Mouse (Mus musculus) adrenal gland, postnatal 14 days (tissue): Measurements from ENCODE around the gene Arhgap19. TPM values are rescaled to one million over a fixed set of nuclear protein-coding genes. Genes with fewer than 3 reads are reported as not detected.

ENCODE experiments used
- DNase-seq: peaks from one replicate; pipeline ENCODE4 v3.0.0; 2021; ENCODE audit warnings: mixed read lengths
- long read RNA-seq, 2 experiments: library from polyadenylated mRNA; stranded (forward); transcript quantifications; one replicate each; pipeline ENCODE4 v2.0.0; 2021
- total RNA-seq: library from RNA; stranded (reverse); gene quantifications from 2 replicates; pipeline ENCODE4 v1.2.3, GENCODE M21; 2021

Arhgap19 gene
- total RNA-seq: 7.2 and 7.9 TPM in 2 replicates
- long read RNA-seq, experiment 1, full-length matches to known transcripts: 2 of 4 reads
- long read RNA-seq, experiment 1, partial matches to known transcripts: 1 of 4 reads
- long read RNA-seq, experiment 1, other reads (novel, unspliced or antisense): 1 of 4 reads
- long read RNA-seq, experiment 2, full-length matches to known transcripts: 2 of 3 reads
- long read RNA-seq, experiment 2, partial matches to known transcripts: 1 of 3 reads
- long read RNA-seq, experiment 2, other reads (novel, unspliced or antisense): 0 of 3 reads

DNA sequence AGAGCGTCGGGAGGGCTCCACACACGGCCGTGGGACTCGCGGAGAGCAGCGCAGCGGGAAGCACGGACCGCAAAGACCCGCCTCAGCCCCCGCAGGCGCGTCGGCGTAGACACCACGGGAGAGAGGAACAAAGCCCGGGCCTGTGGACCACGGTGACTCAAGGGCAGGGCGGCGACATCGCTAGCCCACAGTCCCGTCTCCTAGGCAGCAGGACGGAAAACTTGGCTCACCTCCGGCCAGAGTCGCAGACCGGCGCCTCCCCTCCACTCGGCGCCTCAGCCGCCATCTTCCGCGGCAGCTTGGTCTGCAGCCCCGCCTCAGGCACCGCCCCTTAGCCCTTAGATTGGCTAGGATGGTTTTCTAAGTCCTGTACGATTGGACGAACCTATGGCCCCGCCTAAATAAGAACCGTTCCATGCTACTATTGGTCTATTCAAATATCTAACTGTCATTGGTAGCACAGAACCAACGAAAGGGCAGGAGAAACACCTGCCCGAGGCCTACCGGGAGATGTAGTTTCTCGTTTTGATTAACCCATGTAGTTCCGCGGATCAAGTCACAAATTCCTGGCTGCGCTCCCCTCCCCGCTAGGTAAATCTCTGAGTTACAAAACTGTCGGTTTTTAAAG is at the start of gene Arhgap19:
Arhgap19 (minus strand) TSS at position 306 of the 628 bp plus-strand sequence.
- DNase-seq: peak; percentile 94

DNA sequence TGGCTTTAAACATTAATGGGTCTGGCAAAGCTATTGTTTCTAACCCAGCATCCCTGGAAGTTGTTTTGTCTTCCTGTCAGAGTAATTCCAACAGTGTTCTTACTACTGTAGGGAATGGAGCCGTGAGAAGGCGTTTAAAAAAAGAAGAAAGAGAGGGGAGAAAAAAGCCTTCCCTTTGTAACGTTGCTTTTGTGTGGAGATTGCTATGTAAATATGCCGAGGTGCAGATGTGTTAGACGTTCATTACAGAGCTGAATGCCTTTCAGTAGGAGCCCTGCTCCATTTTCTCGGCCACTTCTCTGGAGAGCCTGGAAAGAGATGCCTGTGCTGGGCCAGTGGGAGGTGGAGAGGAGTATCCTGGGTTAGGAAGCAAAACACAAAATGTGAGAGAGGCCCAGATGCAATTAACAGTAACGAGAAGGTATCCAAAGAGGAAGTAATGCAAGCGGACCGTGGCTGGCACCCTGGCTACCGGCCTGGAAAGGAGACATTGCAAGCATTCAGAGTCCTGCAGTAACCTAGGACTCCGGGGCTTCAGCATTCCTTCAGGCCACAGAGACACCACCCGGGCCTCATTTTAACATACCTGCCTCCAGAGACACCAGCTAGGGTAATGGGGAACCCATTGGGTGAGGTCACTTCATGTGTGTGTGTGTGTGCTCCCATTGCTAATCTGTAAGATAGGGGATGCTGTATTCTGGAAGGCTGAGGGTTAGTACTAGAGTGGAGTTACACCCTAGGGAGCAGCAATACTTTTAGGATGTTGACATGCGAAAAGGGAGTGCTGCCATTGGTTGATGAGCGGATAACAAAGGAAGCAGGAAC is 49.1 kb upstream of the Arhgap19 start:
- DNase-seq: no peak

DNA sequence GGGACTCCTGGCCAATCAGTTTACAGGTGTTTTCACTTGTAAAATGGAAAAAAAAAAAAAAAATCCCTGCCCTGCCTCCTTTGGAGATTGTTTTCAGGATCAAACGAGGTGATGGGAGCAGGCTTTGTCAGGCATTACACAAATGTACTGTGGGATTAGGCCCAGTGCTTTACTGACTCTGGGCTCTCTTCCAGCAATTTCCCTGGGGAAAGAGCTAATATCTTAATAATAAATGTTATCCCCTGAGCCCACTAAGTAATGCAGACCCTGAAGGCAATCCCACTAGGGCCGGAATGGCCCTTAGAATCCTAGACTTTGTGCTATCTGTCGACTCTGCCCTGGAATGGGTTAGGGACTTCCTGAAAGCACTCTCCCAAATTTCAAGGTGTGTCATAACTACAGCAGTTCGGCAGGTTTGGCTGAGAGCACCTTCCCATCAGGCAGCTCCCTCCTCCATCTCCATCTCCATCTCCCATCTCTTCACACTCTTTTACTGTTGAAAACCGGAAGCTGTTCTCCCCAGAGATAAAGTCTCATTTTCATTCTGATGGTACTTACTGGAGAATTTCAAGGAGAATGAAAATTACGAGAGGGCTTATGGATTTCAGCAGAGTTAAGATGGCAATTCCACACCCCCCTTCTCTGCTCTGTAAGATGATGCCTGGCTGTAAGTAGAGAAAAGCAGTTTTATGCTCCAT is 48.3 kb upstream of the Arhgap19 start:
- DNase-seq: no peak

DNA sequence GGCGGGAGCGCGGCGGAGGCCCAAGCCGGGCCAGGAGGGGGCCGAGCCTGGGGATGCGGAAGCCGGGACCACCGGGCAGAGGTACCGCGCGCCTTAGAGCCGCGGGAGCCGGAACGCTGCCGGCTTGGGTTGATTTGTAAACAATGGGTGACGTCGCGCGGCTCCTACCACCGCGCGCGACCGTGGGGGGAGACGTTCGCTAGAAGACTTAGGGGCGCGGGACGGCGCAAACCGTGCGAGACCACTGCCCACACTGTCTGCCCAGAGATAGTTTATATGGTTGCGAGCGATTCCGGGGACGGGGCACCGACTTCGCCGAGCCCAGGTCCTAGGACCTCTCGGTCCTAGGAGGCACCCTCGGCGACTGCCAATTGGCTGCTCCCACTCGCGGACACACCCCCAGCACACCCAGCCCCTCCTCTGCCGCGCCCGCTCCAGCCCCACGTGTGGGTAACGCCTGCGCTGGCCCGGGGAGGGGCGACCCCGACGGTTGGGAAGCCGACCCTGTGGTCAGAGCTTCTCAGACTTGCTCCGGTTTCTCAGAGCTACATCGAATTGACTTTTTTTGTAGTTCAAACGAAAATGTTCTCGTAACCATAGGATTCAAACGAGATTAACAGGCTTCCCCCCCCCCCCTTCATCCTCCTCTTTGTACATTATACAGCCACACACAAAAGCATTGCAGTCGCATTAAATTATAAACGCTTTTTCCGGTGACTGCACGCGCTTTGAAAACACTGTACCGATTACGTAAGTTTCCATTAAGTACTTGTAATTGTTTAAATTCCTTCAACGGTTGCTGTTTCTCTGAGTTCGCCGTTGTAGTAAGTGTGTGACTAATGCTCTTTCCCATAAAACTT is 46.4 kb upstream of the Arhgap19 start, which contains the start of gene Frat2:
Frat2 (minus strand) TSS at position 141 of the 860 bp plus-strand sequence.
- DNase-seq: peak; percentile 93

DNA sequence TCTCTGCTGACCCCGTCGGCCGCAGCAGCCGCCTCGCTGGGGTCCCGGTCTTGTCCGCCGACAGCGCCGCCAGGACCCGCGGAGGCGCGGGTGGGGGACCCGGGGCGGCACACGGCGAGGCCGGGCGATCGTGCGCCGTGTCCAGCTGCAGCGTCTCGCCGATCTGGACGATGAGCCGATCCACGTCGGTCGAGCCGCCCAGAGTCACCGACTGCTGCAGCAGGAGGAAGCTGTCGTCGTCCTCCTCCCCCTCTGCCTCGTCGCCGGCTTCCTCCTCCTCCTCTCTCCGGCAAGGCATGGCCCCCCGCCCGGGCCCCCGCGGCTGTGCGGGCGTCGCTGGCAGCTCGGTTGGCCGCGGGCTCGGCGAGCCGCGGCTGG is 45.8 kb upstream of the Arhgap19 start:
- DNase-seq: peak; percentile 66

DNA sequence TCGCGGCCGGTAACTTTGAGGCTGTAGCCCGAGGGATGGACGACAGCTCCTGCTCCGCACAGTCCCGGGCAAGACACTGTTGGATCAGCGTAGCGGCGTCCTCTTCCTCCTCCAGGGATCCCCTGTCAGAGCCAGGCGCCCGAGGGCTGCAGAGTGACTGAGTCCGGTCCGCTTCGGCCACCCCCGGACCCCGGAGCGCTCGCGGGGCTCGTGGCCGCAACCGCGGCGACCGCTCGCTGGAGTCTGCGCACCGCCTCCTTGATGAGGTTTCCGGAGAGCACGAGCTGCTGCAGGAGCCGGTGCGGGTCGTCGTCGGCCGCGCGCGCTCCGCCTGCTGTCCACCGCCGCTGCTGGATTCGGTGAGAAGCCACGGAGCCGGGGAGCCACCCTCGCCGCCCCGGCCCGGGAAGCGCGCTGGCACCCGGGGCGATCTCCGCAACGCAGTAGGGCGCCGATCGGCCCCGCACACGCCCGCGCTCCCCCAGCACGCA is 45.3 kb upstream of the Arhgap19 start:
- DNase-seq: peak; percentile 73

DNA sequence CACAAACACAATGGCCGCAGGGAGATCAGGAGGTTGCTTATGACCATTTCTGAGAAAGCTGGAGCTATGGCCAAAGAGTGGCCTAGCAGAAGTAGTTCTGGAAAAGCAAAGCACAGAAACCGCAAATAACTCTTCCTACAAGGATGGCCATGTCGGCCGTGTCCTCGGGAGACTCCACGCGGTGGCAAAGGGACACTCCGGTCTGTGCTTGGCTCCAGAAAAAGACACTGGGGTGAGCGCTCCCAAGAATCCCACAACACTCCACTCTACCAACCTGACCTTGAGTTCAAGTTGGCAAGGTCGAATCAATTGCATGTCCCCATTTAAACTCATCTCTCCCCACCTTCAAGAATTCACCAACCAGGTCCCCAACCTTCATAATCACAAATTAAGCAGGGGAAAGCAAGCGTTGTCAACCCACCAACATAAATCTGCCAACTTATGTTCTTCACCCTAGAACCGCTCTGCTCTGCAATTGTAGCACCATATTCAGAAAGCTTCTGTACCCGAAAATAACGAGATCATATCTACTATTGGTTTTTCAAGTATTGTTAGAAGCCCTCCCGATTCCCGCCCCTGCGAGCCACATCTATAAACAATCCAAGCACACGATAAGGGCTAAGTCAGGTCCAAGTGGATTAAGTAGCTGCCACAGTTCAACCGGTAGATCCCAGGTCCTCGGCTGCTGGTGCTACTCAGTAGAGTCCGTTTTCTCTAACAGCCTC is 44.7 kb upstream of the Arhgap19 start:
- peak; percentile 76 for DNase-seq

DNA sequence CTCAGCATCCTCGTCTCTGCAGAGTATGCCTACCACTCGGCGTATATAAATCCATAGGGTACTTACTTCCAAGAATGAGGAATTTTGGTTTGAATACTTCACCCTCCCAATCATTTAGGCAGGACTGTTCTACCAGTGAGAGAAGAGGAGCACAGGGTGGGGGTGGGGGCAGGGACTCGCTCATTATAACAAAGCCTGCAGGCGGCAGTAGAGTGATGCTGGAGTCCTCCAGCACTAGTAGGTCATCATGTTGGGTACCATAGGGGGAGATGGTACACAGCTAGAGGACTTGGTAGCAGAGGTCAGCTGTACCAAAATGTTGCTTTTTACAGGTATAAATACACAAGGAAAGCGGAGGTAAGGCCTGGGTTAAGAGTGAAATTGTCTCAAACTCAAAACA is 42.5 kb upstream of the Arhgap19 start:
- DNase-seq: no peak

DNA sequence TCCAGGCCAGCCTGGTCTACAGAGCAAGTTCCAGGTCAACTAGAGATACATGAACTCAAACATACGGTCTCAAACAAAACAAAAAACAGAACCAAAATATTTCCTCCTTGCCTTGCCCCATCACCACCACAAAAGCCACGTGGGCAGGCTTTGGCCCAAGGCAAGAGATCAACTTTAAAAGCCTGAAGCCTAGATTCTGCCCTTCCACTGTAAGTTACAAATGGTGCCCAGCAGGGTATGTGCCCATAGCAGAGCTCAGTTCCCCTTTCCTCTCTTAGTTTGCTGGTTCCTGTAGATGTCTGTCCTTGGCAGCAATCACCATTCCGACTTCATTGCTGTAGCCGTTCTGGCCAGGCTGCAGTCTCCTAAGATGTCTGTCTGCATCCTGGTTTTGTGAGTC is 40.9 kb upstream of the Arhgap19 start:
- no peak for DNase-seq

DNA sequence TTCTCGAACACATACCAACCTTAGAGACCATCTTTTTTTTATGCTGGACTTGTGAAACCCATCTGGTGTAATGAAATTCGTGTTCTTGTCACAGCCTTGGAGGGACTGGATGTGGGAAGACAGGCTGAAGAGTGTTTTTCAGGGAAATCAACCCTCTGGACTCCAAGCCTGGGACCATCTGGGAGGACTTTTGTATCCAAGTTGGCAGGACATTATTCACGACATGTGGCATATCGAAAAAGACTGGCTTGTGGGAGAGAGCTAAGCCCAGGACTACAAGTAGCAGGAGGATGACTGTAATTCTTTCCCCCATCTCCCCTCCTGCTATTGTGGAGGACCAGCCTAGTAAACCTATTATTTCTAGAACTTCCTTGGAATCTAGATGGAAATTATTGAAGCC is 40.3 kb upstream of the Arhgap19 start:
- no peak for DNase-seq

DNA sequence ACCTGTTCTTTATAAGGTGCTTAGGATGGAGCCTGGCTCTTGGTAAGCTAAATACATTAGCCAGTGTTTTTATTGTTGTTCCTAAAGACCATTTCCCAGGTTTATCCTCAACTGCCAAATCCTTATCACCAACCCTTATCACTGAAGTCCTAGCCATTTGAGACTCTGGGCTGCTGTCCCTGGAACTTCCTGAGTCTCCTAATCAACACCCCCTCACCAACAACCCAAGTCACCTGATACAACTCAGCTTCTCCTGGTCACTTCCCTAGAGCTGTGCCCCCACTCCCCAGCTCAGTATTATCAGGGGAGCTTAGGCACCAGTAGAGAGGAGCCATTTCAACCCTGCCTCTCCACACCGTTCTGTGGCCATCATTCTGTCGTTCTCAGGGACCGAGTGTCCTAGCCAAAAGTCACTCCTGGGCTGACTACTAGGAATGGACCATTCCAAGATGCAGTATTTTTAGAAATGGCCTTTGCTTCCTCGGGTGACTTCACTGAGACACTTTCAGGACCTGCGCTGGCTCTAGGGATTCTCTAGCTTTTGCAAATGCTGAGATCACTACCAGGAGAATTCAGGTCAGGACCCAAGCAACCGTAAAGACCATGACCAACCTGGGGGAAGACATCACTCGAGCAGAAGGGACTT is 39.4 kb upstream of the Arhgap19 start:
- DNase-seq: no peak

DNA sequence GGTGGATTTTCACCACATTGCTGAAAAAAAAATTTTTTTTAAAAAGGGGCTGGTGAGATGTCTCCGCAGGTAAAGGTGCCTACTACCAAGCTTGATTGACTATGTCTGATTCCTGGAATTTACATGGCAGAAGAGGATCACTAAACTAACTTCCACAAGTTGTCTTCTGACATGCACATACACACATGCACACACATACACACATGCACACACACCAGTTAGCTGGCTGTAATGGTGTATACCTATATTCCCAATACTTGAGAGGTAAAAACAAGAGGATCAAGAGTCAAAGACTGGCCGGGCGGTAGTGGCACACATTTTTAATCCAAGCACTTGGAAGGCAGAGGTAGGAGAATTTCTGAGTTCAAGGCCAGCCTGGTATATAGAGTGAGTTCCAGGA is 37.8 kb upstream of the Arhgap19 start:
- no peak for DNase-seq

DNA sequence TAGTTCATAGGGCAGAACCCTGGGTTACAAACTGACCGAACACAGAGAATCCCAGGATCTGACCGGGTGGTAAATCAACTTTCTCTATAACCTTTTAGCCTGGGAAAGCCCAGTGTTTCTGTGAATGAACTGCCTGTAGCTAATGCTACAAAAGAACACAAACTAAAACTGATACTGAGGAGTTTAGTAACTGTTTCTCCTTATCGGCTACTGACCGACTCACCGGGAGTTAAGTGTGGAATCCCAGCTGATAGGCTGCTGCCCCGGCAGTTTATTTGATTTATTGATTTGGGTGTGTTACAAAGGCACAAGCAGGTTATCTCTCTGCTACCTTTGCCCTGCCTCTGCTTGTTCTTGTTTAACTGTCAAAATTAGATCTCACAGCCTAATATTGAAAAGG is 37.0 kb upstream of the Arhgap19 start:
- DNase-seq: no peak

DNA sequence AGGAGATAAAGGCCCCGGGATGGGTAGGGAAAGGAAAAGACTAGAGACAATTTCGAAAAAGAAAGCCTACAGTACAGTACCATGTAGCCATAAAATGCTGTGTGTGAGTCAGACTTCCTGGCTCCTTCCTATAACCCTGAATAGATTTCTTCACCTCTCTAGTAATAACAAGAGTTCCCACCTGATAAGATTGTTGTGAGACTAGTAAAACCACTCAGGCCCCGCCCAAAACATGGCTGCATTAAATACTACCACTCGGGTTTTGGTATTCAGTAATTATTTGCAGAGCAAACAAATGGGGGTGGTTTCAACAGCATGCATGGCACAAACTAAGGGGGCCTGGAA is 36.0 kb upstream of the Arhgap19 start:
- no peak for DNase-seq

DNA sequence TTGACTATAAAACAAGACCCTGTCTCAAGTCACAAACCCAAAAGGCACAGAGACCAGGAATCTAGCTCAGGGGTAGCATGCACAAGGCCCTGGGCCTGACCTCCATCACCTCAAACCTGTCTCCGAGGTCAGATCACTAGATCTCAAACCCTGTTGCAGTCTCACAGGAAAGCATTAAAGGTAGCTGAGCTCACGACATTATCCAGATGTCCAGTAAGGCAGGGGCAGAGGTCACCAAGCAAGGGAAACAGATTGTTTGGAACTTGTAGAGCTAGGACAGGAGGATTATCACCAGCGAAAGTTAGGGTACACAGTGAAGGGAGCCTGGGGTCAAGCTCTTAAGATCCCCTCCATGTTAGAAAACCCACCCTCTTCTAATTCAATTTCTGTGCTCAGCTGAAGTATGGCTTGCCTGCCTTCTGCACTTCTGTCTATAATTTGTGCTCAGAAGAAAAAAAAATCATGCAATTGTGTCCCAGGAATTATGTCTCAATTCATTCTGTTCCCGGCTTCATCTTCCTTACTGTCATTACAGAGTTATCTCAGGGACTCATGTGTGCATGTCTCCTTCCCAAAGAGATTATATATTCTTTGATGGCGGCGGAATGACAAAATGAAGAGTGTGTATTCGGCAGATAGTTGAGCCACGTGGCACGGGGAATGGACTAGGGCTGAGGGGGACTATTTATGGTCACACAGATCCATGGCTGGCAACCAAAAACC is 35.5 kb upstream of the Arhgap19 start:
- DNase-seq: no peak

DNA sequence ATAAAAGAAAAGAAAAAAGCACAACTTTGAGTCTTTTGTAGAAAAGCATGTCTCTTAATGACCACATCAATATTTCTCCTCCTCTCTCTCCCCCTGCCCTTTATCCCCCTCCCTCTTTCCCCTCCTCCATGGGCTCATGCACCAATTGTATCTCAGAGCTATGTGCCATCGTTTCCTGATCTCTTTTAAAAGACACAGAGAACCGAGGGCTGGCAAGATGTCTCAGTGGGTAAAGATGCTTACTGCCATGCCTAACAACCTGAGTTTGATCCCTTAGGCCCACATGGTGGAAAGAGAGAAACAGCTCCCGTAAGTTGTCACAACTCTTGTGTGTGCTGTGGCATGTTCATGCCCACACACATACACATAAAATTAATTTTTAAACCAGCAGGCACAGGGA is 34.9 kb upstream of the Arhgap19 start:
- no peak for DNase-seq

DNA sequence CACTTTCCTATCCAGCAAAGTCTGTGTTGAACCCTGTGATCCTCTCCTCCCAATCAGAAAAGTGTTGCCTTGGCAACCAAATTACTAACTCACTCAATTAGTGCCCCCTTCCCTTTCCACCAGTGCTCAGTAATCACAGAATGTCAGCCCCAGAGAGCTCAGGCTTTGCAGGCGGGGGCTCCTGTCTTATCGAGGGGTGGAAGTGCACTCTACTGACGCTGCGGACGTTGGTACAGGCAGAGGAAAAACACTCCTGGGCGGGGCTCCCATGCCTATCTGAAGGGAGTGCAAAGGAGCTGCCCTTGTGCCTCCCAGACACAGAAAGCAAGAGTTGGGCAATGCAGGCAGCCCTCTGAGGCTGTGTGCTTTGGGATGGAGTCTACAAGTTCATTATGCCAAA is 34.0 kb upstream of the Arhgap19 start:
- peak; percentile 66 for DNase-seq

DNA sequence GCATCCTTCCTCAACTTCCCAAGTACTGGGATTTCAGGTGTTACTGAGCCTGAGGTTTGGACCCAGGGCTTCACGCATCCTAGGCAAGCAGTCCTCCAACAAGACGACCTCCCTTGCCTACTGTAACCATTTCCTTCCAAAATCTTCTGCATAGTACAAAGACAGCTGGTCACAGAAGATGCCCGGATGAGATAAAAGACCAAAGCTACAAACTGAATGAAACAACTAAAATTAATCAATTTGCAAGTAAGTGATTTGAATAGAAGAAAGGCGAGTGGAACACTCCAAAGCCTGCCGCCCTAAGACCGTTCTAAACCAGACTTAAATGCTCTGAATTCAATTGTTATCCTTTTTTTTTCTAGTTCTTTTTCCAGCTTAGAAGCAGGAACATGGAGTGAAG is 33.6 kb upstream of the Arhgap19 start:
- DNase-seq: no peak

DNA sequence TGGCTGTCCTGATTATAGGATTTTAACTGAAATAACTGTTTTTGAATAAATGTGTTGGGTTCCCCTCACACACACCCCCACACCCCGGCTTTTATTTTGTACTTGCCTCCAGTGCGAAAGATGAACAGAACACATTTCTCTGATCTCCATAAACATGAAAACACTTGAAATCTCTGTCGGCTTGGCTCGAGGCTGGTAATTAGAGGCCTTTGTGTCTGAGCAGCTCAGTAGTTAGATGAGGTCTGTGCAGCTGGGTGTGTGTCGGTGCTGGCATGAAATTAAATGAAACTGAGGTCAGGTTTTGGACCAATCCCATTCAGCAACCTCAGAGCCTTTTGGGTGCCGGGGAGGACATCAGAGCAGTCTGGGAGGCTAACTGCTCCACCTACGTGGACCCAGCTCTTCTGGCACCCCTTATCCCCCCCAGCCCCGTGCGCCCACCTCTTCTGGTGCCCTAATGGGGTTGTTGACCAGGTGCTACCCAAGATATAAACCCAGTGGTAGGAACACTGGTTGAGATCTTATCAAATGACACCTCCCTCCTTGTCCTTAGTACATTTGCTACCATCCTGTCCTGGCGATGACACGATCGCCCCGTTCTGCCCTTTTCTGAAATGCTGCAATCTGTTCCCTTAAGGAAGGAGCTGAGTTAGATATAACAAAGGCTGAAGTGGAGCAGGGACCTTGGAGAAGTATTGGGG is 30.8 kb upstream of the Arhgap19 start:
- no peak for DNase-seq
